Mouse (Mus musculus) adrenal gland, postnatal 4 days (tissue): ENCODE measurements around the gene Nrxn1. TPM values are rescaled to one million over a fixed set of nuclear protein-coding genes. Genes with fewer than 3 reads are reported as not detected.

Source experiments
- DNase-seq, 2 experiments: peaks; one replicate each; pipeline ENCODE4 v3.0.0; 2021 to 2022; ENCODE audit warnings: low spot score in 2 of 2, mixed read lengths in 2 of 2
- total RNA-seq, 2 experiments: library from RNA; stranded (reverse); gene quantifications; 2 replicates each; pipeline ENCODE4 v1.2.3; 2021

Gene Nrxn1
- total RNA-seq, 2 experiments from 2014 or later, result 20.1 to 20.6 TPM

- no peak for DNase-seq
Observed at GRCm38 (mm10) chr17:90990747-90991146, 102.1 kb downstream of the Nrxn1 start.

- no peak for DNase-seq
Observed at GRCm38 (mm10) chr17:90962904-90963531, 129.9 kb downstream of the Nrxn1 start.

GRCm38 (mm10) chr17:90955221-90955620 is 137.7 kb downstream of the Nrxn1 start:
- no peak for DNase-seq

- no peak for DNase-seq
Observed at GRCm38 (mm10) chr17:90934929-90935328, 157.9 kb downstream of the Nrxn1 start.

- no peak for DNase-seq
Observed at GRCm38 (mm10) chr17:90913320-90913719, 179.6 kb downstream of the Nrxn1 start.

- DNase-seq, result no peak
Observed at GRCm38 (mm10) chr17:90912746-90913145, 180.1 kb downstream of the Nrxn1 start.

GRCm38 (mm10) chr17:90912341-90912740 is 180.5 kb downstream of the Nrxn1 start:
- no peak for DNase-seq

GRCm38 (mm10) chr17:90906118-90907093 is 186.5 kb downstream of the Nrxn1 start:
- no peak for DNase-seq

- no peak for DNase-seq
Observed at GRCm38 (mm10) chr17:90905143-90905542, 187.7 kb downstream of the Nrxn1 start.

- DNase-seq, result no peak
Observed at GRCm38 (mm10) chr17:90892327-90893259, 200.3 kb downstream of the Nrxn1 start.

- DNase-seq, result no peak
Observed at GRCm38 (mm10) chr17:90891711-90892110, 201.2 kb downstream of the Nrxn1 start.

GRCm38 (mm10) chr17:90857225-90857624 is 235.6 kb downstream of the Nrxn1 start:
- no peak for DNase-seq

GRCm38 (mm10) chr17:90843876-90844275 is 249.0 kb downstream of the Nrxn1 start:
- no peak for DNase-seq

- no peak for DNase-seq
Observed at GRCm38 (mm10) chr17:90843072-90843611, 249.7 kb downstream of the Nrxn1 start.

- DNase-seq, result no peak
Observed at GRCm38 (mm10) chr17:90837022-90837414, 255.9 kb downstream of the Nrxn1 start.

GRCm38 (mm10) chr17:90836154-90837021 is 256.5 kb downstream of the Nrxn1 start:
- DNase-seq, result no peak

GRCm38 (mm10) chr17:90818340-90818739 is 274.5 kb downstream of the Nrxn1 start:
- DNase-seq, result no peak

- DNase-seq, result no peak
Observed at GRCm38 (mm10) chr17:90817898-90818297, 275.0 kb downstream of the Nrxn1 start.

- DNase-seq, result no peak
Observed at GRCm38 (mm10) chr17:90815306-90815705, 277.6 kb downstream of the Nrxn1 start.

- no peak for DNase-seq
Observed at GRCm38 (mm10) chr17:90813760-90814159, 279.1 kb downstream of the Nrxn1 start.
